Mouse (Mus musculus): Measurements from ENCODE around the gene Eif3i.

DNA sequence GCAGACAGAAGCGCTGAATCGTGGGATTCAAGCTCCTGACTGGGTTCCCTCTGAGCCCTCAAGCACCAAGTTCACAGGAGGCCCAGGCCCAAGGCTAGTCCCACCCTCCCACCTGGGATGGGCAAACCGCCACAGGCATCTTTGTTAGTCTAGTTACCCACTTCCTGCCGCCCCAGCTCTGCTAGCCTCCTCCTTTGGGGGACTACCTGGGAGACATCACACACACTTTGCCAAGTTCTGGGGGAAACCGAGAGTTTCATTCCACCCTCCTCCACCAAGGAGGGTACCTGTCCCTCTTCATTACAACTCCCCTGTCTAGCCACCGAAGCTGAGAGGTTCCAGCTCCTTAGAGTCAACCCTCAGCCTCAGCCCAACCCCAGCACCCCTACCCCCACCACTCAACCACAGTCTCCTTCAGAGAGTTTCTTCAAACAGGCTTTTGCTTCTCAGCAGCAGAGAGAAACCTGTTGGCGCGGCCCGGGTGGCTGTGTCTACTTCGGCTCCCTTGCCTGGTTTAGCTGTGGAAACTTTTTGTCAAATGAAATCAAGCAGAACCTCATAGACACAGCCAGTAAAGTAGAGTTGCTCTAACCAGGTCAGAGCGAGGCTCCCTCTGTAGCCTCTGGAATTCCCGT lies 42.0 kb downstream of the Eif3i start:
- TF ChIP-seq CTCF (conservative IDR thresholded peaks at IDR 0.05; ENCODE audit: low read length) = no peak
- TF ChIP-seq POU5F1 (IDR thresholded peaks at IDR 0.05; ENCODE audit: borderline replicate concordance, low read length) = no peak
